Mouse (Mus musculus) kidney, postnatal 0 days (tissue): ENCODE results near the gene Alpl. TPM values are rescaled to one million over a fixed set of nuclear protein-coding genes. Genes with fewer than 3 reads are reported as not detected.

Experiments used
- ATAC-seq: fragments of 200-750 bp; cut with Nextera tagmentation; replicated peaks from 2 replicates; pipeline ENCODE4 v1.8.0; 2017; ENCODE audit warnings: low read depth, moderate number of reproducible peaks, moderate TSS enrichment, moderate library complexity; ENCODE audit not compliant: low FRiP score
- DNase-seq: peaks from one replicate; pipeline ENCODE4 v3.0.0-alpha.2; 2016; ENCODE audit warnings: low spot score
- H3K27ac ChIP-seq: fragments of 300-500 bp; sonication (generic); 2 replicates; pipeline ENCODE4 v1.5.1; 2014; ENCODE audit warnings: mild to moderate bottlenecking
- H3K27me3 ChIP-seq: fragments of 300-500 bp; sonication (generic); 2 replicates; pipeline ENCODE4 v1.6.1; 2014; ENCODE audit warnings: low read length, mixed read lengths; ENCODE audit not compliant: insufficient read depth
- H3K36me3 ChIP-seq: fragments of 300-500 bp; sonication (generic); 2 replicates; pipeline ENCODE4 v1.6.1; 2014; ENCODE audit warnings: low read length, mixed read lengths; ENCODE audit not compliant: insufficient read depth
- H3K4me1 ChIP-seq: fragments of 300-500 bp; sonication (generic); replicated peaks from 2 replicates; pipeline ENCODE4 v1.6.1; 2014; ENCODE audit warnings: antibody characterized with exemption, low read length, mixed read lengths; ENCODE audit not compliant: insufficient read depth
- H3K4me2 ChIP-seq: fragments of 300-500 bp; sonication (generic); 2 replicates; pipeline ENCODE4 v1.6.1; 2014; ENCODE audit warnings: mild to moderate bottlenecking, low read length, moderate library complexity, mixed read lengths
- H3K4me3 ChIP-seq: fragments of 300-500 bp; sonication (generic); replicated peaks from 2 replicates; pipeline ENCODE4 v1.5.1; 2014; ENCODE audit warnings: low read depth, low read length
- H3K9ac ChIP-seq: fragments of 300-500 bp; sonication (generic); 2 replicates; pipeline ENCODE4 v1.6.1; 2014; ENCODE audit warnings: low read depth, low read length
- H3K9me3 ChIP-seq: fragments of 300-500 bp; sonication (generic); replicated peaks from 2 replicates; pipeline ENCODE4 v1.6.1; 2016; ENCODE audit warnings: low read length, inconsistent platforms, mixed read lengths
- CTCF ChIP-seq: IDR thresholded peaks from 2 replicates; pipeline ENCODE4 v1.5.1; 2016; ENCODE audit warnings: antibody characterized with exemption, low read depth, mild to moderate bottlenecking, moderate library complexity
- WGBS: fragments of 180-500 bp; shearing (Covaris S2); extraction: QIAGEN DNeasy Blood & Tissue Kit; methylation state at CpG from one replicate; pipeline ENCODE4 v1.1.7; 2014; 5-methylcytosine and 5-hydroxymethylcytosine counted together
- polyA plus RNA-seq: library from polyadenylated mRNA; unstranded; fragments of >200 nt; fragmentation: Nextera tagmentation; extraction: Ambion mirVana; gene quantifications from 2 replicates; pipeline ENCODE4 v1.2.1, GENCODE M21; 2015

Alpl gene
- polyA plus RNA-seq, 1 experiment from 2014 or later: 34.3 TPM

DNA sequence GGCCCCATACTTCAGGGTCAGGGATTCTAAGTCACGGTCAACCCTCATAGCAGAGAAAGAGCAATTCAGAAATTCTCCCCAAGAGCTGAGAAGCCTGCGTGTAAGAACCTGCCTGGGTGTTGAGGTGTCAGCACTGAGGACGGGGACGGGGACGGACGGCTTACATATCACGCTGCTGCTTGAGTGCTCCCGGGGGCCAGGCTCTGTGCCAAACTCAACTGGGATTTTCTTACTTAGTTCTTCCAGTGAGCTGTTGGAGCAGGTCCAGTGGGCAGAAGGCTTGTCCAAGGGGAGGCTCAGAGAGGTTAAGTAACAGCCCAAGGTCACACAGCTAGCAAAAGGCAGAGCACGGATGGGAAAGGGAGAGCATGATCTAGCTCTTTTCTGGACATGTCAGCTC lies 44.5 kb downstream of the Alpl start:
- no peak for TF ChIP-seq CTCF
- H3K9ac ChIP-seq: no peak overlapping the region
- no peaks in the 10 kb centered on the region for H3K36me3 ChIP-seq
- DNase-seq (peak; percentile 55), ATAC-seq (no peak)
- H3K9me3 ChIP-seq: no peaks in the 10 kb centered on the region
- no peak overlapping the region for H3K4me3 ChIP-seq
- WGBS: 28% methylated on average over 9 of the region's 9 CpGs
- no peak overlapping the region for H3K4me2 ChIP-seq
- peaks cover 10% of the 10 kb centered on the region; the same call in 1 of the 2 replicates for H3K4me1 ChIP-seq
- H3K27me3 ChIP-seq: no peaks in the 10 kb centered on the region
- 0 out of 2 replicates have a peak overlapping the region, but pooled peaks have one; percentile 16 for H3K27ac ChIP-seq

DNA sequence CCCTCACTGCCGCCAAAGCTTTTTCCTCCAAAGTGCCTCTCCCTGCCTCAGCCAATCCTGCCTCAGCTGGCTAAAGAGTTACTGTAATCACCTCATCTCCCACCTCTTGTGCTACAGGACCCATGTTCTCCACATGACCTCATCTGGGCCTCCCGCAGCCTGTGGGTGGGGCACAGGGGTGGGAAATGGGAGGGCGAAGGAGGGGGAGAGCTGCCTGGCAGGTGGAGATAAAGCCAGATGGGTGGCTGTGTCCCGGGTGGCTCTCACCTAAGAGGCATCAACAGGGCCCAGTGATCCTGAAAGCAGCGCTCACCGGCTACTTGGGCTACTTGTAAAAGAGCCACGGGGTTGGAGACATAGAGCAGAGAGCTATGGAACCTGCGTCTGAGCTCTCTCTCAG lies 44.9 kb downstream of the Alpl start:
- WGBS: 49% methylated on average over 8 of the region's 8 CpGs
- DNase-seq (no peak), ATAC-seq (no peak)
- no peaks in the 10 kb centered on the region for H3K36me3 ChIP-seq
- TF ChIP-seq CTCF: no peak
- no peak overlapping the region for H3K4me3 ChIP-seq
- H3K9ac ChIP-seq: no peak overlapping the region
- no peaks in the 10 kb centered on the region for H3K9me3 ChIP-seq
- H3K4me2 ChIP-seq: no peak overlapping the region
- no peaks in the 10 kb centered on the region for H3K27me3 ChIP-seq
- peaks cover 8% of the 10 kb centered on the region; the same call in 1 of the 2 replicates for H3K4me1 ChIP-seq
- 0 out of 2 replicates have a peak overlapping the region, but pooled peaks have one; percentile 16 for H3K27ac ChIP-seq

DNA sequence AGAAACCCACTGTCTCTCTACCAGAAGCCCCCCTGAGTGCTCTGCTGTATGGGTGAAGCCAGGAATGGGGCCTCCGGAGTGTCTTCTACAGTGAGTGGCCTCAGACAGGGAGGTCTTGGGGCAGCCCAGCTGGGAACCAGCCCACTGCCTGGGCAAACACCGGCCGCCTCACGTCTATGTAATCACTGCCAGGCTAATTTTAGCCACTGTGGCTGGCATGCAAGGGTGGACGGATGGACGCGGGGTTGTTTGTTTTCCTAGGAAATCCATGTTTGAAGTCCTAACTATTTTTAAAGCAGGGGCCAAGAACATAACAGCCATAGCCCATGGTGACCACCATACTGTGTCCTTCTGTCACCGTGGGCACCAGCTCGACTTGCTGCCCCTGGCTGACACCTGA lies 46.1 kb downstream of the Alpl start:
- Histone ChIP-seq H3K4me2 (no peak overlapping the region), H3K27ac (no peak overlapping the region), H3K9ac (no peak overlapping the region), H3K36me3 (no peaks in the 10 kb centered on the region), H3K27me3 (no peaks in the 10 kb centered on the region), H3K4me1 (peaks cover 5% of the 10 kb centered on the region; the same call in 1 of the 2 replicates), H3K9me3 (no peaks in the 10 kb centered on the region), H3K4me3 (no peak overlapping the region)
- DNase-seq (no peak), ATAC-seq (no peak)
- WGBS: 57% methylated on average over 9 of the region's 9 CpGs
- no peak for TF ChIP-seq CTCF

DNA sequence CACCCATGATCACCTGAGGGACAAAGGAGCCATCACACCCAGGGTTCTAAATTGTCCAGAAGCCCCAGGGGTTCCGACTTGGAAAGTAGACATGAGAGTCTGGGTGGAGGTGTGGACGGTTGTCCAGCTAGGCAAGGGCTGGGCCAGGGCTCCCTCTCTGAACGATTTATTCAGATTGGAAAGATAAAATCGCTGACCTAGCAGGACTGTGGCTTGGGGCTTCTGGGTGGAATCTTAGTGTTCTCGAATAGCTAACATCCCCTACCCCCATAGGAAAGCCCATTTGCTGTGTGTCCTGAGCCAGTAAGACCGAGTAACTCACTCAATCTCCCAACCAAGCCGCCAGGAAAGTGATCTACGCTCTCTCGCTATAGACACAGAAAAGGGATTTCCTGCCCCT lies 46.5 kb downstream of the Alpl start:
- Histone ChIP-seq H3K36me3 (no peaks in the 10 kb centered on the region), H3K9me3 (no peaks in the 10 kb centered on the region), H3K27ac (no peak overlapping the region), H3K4me1 (peaks cover 5% of the 10 kb centered on the region; the same call in 1 of the 2 replicates), H3K9ac (no peak overlapping the region), H3K4me2 (no peak overlapping the region), H3K4me3 (no peak overlapping the region), H3K27me3 (no peaks in the 10 kb centered on the region)
- 57% methylated on average over 9 of the region's 9 CpGs for WGBS
- DNase-seq: no peak
- TF ChIP-seq CTCF: no peak
- ATAC-seq: no peak

DNA sequence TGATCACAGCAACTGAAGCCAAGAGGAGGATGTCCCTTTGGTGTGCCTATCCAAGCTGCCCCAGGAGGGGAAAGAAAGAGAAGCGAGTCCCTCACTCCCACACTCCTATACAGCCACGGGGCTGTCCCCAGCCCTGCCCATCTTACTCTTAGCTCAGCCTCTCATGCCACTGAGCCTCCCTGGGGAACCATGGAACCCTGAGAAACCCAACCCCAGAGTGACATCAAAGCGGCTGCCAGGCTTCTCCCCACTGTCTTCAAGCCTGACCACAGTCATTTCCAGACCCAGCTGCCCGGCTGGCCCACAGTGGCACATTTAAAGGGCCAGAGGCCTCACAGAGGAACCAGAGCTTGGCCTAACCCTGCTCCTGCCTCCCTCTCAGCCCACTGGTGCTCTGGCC lies 47.5 kb downstream of the Alpl start:
- no peaks in the 10 kb centered on the region for H3K36me3 ChIP-seq
- DNase-seq: peak; percentile 49
- peaks cover 5% of the 10 kb centered on the region; the same call in 1 of the 2 replicates for H3K4me1 ChIP-seq
- 29% methylated on average over 4 of the region's 4 CpGs for WGBS
- H3K27me3 ChIP-seq: no peaks in the 10 kb centered on the region
- no peak for ATAC-seq
- H3K4me2 ChIP-seq: no peak overlapping the region
- no peak overlapping the region for H3K27ac ChIP-seq
- H3K4me3 ChIP-seq: no peak overlapping the region
- no peaks in the 10 kb centered on the region for H3K9me3 ChIP-seq
- TF ChIP-seq CTCF: no peak
- H3K9ac ChIP-seq: 0 out of 2 replicates have a peak overlapping the region, but pooled peaks have one; percentile 18

GRCm38 (mm10) chr4:137747590-137747989 lies 48.6 kb downstream of the Alpl start:
- TF ChIP-seq CTCF: no peak
- ATAC-seq (no peak), DNase-seq (no peak)
- no peaks in the 10 kb centered on the region for H3K36me3 ChIP-seq
- H3K4me1 ChIP-seq: peaks cover 5% of the 10 kb centered on the region; the same call in 1 of the 2 replicates
- peak overlapping the region; percentile 31; the same call in 1 of the 2 replicates for H3K27ac ChIP-seq
- no peak overlapping the region for H3K9ac ChIP-seq
- H3K4me2 ChIP-seq: no peak overlapping the region
- H3K9me3 ChIP-seq: no peaks in the 10 kb centered on the region
- no peak overlapping the region for H3K4me3 ChIP-seq
- no peaks in the 10 kb centered on the region for H3K27me3 ChIP-seq
- WGBS: 66% methylated on average over 5 of the region's 5 CpGs

GRCm38 (mm10) chr4:137747091-137747490 lies 49.1 kb downstream of the Alpl start:
- ATAC-seq (peak; percentile 89), DNase-seq (no peak)
- 75% methylated on average over 9 of the region's 9 CpGs for WGBS

More at GRCm38 (mm10) chr4:137747091-137747490, 49.1 kb downstream of the Alpl start:
- Histone ChIP-seq H3K36me3 (no peaks in the 10 kb centered on the region), H3K4me1 (peaks cover 5% of the 10 kb centered on the region; the same call in 1 of the 2 replicates), H3K27ac (peak overlapping the region; percentile 31; the same call in 1 of the 2 replicates), H3K27me3 (no peaks in the 10 kb centered on the region), H3K4me2 (no peak overlapping the region), H3K9me3 (no peaks in the 10 kb centered on the region), H3K4me3 (no peak overlapping the region), H3K9ac (no peak overlapping the region)
- peak; percentile 36 for TF ChIP-seq CTCF
